Mouse (Mus musculus) stomach, postnatal 0 days (tissue): ENCODE measurements around the gene D130052B06Rik.

ENCODE experiments used
- CTCF ChIP-seq: IDR thresholded peaks from 2 replicates; pipeline ENCODE4 v1.5.1; 2016; ENCODE audit warnings: antibody characterized with exemption, low read depth, mild to moderate bottlenecking, moderate library complexity
- EP300 ChIP-seq: optimal IDR thresholded peaks from 2 replicates; pipeline ENCODE3; 2016; ENCODE audit warnings: antibody characterized with exemption

DNA sequence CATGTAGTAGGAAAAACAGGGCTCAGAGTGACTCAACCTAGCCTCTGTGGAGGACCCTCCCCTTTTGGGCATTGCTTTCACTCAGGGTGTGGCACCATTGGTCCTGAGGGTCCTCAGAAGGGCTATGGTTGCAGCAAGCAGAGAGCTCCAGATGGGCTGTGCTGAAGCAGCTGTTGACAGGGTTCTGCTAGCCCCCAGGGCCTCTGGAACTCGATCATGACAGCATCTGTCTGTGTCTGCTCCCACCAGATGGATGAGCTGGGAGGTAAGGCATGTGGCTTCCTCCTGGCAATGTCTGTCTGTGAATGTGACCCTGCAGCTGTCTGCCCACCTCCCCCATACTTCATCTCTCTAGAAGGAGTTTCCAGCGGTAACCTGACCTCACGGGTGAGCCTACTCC lies 8.7 kb downstream of the D130052B06Rik start:
- TF ChIP-seq CTCF (no peak), EP300 (no peak)
